Mouse (Mus musculus): ENCODE results near the gene C130060K24Rik.

The C130060K24Rik gene

DNA sequence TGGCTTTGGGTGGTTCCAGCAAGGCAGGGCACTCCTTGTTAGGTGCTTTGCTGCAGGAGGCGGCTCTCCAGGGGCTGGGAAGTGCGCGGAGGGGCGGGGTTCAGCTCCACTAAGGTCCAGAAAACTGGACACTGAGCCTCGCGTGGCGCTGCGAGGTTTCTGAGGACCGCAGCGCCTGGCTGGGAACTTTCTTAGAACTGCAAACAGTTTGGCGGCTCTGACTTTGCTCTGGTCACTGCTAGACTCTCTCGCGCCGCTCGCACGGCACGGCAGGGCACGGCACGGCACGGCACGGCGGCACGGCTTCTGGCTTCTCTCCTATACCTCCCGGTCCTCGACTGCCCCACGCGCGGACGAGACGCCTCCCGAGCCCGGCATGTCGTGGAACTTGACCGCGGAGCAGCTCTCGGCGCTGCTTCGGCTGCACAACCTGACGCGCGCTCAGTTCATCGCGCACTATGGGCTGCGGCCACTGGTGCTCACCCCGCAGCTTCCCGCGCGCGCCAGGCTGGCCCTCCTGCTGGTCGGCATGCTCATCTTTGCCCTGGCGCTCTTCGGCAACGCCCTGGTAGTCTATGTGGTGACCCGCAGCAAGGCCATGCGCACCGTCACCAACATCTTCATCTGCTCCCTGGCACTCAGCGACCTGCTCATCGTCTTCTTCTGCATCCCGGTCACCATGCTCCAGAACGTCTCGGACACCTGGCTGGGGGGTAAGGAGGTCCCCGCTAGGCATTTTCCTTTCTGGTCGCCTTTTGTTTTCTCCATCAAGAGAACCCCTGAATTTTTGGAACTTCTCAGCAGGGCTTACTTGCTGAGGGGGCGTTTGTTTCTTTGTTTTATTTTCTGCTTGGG lies at the start of gene C130060K24Rik:
Gene C130060K24Rik, plus strand, starts transcription at position 188 of the 855 bp plus-strand sequence.
- DNase-seq (ENCODE audit: low spot score) = no peak

DNA sequence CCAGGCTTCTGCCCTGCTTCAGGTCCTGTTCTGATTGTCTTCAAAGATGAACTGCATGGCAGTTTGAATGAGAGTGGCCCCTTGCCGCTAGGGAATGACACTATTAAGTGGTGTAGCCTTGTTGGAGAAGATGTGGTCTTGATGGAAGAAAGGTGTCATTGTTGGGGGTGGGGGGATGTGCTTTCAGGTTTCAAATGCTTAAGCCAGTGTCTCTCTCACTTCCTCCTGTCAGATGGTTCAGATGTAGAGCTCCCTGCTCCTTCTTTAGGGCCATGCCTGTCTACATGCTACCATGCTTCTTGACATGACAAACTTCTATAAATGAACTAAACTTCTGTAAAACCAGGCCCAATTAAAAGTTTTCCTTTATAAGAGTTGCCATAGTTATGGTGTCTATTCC lies 46.7 kb upstream of the C130060K24Rik start:
- no peak for DNase-seq (ENCODE audit: low spot score)

DNA sequence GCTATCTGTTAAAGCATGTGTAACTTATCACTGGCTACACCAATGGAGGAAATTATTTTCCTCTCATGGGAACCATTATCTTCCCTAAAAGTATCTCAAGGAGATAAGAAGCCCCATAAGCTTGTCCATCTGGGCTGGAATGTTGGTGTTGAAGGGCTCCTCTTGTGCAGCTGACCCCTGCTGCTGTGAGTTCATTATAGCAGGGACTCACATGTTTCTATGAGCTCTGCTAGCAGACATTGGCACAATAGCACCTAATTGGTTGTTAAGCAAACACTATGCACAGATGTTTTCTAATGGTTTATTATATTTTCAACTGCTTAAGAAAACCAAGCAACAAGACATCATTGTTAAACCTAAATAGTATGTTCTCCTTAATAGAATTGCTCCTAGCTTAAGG lies 41.5 kb upstream of the C130060K24Rik start:
- DNase-seq (ENCODE audit: low spot score) = no peak

DNA sequence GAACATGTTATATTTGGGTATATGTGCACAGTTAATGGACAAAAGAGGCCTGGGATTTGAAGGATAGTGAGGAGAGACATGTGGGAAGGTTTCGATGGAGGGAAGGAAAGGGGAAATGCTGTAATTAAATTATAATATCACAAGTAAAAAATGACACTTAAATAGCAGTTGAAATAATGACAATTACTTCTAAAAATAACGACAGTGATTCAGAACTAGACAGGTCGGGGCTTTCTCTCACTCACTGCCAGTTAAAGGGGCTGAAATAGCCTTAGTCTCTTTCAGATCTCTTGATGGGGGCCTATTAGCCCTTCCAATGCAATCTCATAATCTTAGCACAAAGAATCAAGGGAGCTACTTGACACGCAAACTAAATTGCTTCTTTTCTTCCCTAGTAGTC lies 39.5 kb upstream of the C130060K24Rik start:
- no peak for DNase-seq (ENCODE audit: low spot score)

DNA sequence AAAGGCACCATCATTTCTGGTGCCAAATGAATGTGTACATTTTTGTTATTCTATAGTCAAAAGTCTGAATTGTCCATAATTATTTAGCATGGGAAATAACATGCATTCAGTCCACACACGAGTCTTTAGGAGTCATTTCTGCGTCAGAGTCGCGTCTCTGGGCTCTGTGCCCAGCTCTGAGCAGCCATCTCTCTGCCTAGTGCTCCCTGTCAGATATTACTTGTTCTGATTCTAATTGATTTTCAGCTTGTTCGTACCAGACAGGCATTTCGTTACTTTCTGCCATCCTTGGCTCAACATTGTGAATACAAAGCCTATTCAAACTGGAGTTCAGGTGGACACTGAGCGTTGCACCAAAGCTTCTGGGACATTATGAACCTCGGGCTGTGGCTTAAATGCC lies 33.2 kb upstream of the C130060K24Rik start:
- no peak for DNase-seq (ENCODE audit: low spot score)

DNA sequence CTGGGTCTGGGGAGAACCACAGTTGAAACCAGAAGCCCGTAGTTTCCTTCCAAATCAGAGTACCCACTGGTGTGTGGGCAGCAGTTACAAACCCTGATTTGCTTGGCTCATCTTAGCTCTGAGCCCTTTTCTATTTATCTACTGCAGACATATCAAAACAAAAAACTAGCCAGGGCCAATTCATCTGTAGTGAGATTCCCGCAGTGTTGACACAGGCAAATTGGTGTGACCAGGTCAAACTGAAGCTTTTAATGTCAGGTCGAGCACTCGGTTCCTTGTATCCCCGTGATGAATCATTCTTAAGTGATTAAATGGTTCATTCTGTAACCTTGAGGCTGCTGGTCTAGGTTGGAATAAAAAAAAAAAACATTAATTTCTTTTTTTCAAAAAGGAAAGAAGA lies 32.6 kb upstream of the C130060K24Rik start:
- no peak for DNase-seq (ENCODE audit: low spot score)

DNA sequence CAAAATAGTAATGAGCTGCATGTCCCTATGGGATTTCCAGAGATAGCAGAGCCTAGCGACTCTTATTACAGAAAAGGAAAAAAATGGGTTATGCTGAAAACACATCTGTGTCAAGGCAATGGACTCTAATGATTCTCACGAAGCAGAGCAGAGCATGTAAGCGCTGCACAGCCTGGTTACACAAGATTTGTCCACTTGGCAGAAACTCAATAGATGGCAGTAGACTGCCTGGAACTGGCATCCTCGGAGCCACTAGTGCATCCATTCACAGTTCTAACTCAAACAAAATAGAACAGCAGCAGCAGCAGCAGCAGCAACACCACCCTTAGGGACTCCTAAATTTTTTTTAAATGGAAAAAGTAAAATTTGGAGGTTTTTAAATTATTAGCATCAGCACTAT lies 29.3 kb upstream of the C130060K24Rik start:
- no peak for DNase-seq (ENCODE audit: low spot score)

DNA sequence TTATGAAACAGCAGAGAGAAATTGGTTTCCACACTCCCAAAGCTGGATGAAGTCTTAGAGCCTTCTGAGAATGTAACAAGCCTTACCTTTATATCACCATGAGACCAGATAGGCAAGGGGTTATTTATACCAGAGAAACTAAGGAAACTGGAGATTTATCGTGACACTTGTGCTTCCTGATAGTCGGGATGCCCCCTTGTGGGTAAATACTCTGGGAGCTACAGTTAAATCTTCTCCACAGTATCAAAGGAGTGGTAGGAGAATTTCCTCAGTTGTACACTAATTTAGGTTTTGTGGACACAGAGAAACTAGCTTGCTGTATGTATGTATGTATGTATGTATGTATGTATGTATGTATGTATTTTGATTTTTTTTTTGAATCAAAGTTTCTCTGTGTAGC lies 5.0 kb upstream of the C130060K24Rik start:
- no peak for DNase-seq (ENCODE audit: low spot score)

DNA sequence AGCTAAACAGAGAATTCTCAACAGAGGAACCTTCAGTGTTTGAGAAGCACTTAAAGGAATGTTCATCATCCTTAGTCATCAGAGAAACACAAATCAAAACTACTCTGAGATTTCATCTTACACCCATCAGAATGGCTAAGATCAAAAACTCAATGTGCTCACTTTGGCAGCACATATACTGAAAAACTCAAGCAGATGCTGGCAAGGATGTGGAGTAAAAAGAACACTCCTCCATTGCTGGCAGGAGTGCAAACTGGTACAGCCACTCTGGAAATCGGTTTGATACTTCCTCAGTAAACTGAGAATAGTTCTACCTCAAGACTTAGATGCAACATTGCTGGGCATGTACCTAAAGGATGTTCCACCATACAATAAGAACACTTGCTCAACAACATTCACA lies 41.0 kb downstream of the C130060K24Rik start:
- no peak for DNase-seq (ENCODE audit: low spot score)

DNA sequence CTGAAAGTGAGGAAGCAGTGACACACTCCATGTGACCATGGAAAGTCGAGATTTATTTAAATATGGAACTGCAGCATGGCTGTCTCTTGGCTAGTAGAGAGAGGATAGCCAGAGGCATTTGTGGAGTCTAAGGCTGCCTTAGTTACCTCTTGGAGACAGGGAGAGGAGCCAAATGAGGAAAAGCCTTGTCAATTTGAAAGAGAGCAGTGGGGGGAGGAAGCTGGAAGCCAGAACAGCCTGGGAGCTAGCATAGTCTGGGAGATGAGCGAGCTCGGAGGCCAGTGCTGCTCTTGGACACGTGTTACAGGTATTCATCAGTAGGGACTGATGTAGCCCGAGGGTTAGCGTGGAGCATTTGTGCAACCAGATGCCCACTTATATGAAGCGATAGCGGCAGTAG lies 46.2 kb downstream of the C130060K24Rik start:
- DNase-seq (ENCODE audit: low spot score) = no peak

DNA sequence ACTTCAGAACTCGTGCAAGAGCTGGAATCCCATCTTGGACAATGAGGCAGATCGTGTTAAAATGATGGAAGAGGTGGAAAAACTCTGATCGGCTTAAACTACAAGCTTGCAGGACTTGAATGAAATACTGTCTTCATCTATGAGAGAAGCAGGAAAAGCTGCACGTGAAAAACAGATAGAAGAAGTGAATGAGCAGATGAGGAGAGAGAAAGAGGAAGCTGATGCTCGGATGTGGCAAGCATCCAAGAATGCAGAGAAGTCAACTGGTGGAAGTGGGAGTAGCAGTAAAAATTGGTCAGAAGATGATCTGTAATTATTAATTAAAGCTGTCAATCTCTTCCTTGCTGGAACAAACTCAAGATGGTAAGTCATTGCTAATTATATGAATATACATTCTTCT lies 52.3 kb downstream of the C130060K24Rik start:
- DNase-seq (ENCODE audit: low spot score) = no peak

DNA sequence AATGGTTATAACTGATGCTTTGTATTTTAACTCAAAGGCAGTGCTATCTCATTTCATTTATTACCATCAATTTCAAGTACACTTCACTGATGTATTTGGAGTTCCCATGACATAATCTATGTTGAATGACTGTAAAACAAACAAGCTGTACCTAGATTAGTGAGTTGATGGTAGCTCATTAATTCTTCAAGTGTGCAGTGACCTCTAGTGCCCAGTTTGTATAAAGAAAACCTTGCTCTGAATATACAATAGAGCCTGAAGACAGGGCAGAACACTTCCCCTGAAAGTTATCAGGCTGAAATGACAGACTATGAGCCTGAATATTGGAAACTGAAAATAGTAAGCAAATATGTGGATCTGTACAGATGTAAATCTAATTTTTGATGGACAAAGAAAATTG lies 72.6 kb downstream of the C130060K24Rik start:
- DNase-seq (ENCODE audit: low spot score) = no peak

DNA sequence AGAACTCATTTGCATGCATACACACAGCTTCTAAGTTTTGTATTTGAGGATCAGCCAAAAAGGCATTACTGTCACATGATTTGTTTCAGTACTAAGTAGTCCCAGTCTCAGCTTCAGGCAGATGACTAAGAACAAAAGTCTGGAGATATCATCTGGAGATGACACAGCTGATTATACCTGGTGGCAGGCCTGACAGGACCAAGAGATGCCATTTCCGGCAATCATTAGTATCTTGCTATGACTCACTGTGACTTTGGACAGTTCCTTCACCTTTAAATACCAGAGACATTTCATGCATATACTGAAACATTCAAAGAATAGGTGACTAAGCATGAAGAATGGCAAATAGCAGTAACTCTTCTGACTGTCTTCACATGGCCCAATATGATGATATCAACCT lies 84.4 kb downstream of the C130060K24Rik start:
- DNase-seq (ENCODE audit: low spot score) = no peak

DNA sequence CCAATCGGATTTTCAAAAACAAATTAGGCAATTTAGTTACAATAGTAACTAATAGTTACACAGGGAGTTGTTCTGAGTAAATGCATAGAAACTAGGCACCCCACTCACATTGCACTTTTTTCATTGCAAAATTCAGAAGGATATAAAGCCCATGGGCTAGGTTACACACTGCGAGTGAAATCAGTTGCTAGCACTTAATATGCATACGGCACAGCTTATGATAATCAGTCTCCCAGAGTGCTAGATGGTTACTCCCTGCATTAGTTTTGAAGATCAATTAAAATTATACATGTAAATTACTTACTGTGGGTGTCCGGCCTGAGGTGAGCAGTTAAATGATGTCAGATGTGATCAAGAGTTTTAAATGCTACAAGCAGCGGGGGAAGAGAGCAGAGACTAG lies 89.4 kb downstream of the C130060K24Rik start:
- no peak for DNase-seq (ENCODE audit: low spot score)

DNA sequence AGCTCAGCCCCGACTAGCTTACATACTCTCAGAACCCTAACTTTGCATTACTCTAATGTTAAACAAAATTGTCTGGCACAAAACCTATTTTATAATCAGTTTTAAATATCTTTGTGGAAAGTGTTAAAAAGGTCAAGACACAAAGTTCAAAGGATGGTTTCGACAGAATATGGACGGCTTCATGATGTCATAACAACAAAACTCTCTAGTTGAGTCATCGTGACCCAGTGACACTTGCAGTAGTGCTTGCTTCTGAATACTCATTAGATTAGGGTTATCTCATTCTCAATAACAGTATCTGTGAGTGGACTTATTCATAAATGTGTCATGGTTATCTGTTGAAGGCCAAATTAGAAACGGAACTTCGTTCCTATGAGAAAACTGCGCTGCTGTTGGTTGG lies 91.5 kb downstream of the C130060K24Rik start:
- DNase-seq (ENCODE audit: low spot score) = no peak

DNA sequence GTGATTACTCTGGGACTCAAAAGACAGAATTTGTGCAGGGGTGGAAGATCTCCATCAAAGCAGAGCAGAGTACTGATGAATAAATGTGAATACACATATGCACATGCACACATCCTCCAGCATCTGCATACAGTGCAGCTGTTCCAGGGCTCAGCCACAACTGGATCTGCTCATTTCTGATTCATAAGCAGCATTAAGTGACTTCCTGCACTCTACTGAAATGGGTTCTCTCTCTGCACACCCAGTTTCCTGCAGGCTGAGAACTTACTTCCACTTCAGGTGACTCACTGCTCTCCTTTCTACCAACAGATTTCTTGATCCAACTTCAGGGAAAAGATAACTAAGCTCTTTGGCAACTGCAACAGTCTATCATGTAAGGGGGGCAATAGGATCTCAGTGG lies 117.9 kb downstream of the C130060K24Rik start:
- no peak for DNase-seq (ENCODE audit: low spot score)

All from spleen, adult 12 weeks (tissue).